Mouse (Mus musculus) heart, embryonic 14.5 days (tissue): ENCODE data around the gene Pde7b. TPM values are rescaled to one million over a fixed set of nuclear protein-coding genes. Genes with fewer than 3 reads are reported as not detected.

Experiments used
- ATAC-seq: fragments of 200-750 bp; cut with Nextera tagmentation; 2 replicates; pipeline ENCODE4 v1.8.0; 2017; ENCODE audit warnings: low read depth, moderate TSS enrichment; ENCODE audit not compliant: insufficient number of reproducible peaks, insufficient read depth, low FRiP score
- H3K27ac ChIP-seq, 2 experiments: fragments of 200-500 bp in 1 of 2; fragments of 300-500 bp in 1 of 2; sonication (generic) in 1 of 2; replicated peaks in 1 of 2; 2 replicates each; pipeline ENCODE4 v1.5.1; 2012 to 2014; ENCODE audit warnings: low read depth in 2 of 2, low read length in 2 of 2, control low read depth in 1 of 2, mild to moderate bottlenecking in 1 of 2, mixed read lengths in 1 of 2; ENCODE audit not compliant: control insufficient read depth in 1 of 2, insufficient read depth in 1 of 2
- H3K27me3 ChIP-seq: fragments of 300-500 bp; sonication (generic); 2 replicates; pipeline ENCODE4 v1.6.1; 2014; ENCODE audit warnings: mild to moderate bottlenecking, low read length, control low read depth; ENCODE audit not compliant: control insufficient read depth, insufficient read depth
- H3K36me3 ChIP-seq: fragments of 300-500 bp; sonication (generic); 2 replicates; pipeline ENCODE4 v1.6.1; 2014; ENCODE audit warnings: mild to moderate bottlenecking, control low read depth, low read length, mixed read lengths; ENCODE audit not compliant: control insufficient read depth, insufficient read depth
- H3K4me1 ChIP-seq, 2 experiments: fragments of 200-500 bp in 1 of 2; fragments of 300-500 bp in 1 of 2; sonication (generic) in 1 of 2; 2 replicates each; pipeline ENCODE4 v1.6.1; 2012 to 2014; ENCODE audit warnings: low read length in 2 of 2, control low read depth in 1 of 2, mixed read lengths in 1 of 2; ENCODE audit not compliant: control insufficient read depth in 2 of 2, insufficient read depth in 2 of 2
- H3K4me2 ChIP-seq: fragments of 300-500 bp; sonication (generic); 2 replicates; pipeline ENCODE4 v1.6.1; 2014; ENCODE audit warnings: mild to moderate bottlenecking, low read length
- H3K4me3 ChIP-seq, 2 experiments: fragments of 200-500 bp in 1 of 2; fragments of 300-500 bp in 1 of 2; sonication (generic) in 1 of 2; 2 replicates each; pipeline ENCODE4 v1.5.1; 2012 to 2014; ENCODE audit warnings: low read length in 2 of 2, mild to moderate bottlenecking in 2 of 2, control low read depth in 1 of 2, low read depth in 1 of 2, moderate library complexity in 1 of 2; ENCODE audit not compliant: control insufficient read depth in 1 of 2, insufficient read depth in 1 of 2
- H3K9ac ChIP-seq: fragments of 300-500 bp; sonication (generic); 2 replicates; pipeline ENCODE4 v1.6.1; 2014; ENCODE audit warnings: mild to moderate bottlenecking, low read length
- H3K9me3 ChIP-seq: fragments of 300-500 bp; sonication (generic); 2 replicates; pipeline ENCODE4 v1.6.1; 2016; ENCODE audit warnings: low read length, control low read depth; ENCODE audit not compliant: control insufficient read depth
- WGBS: fragments of 180-500 bp; shearing (Covaris S2); extraction: QIAGEN DNeasy Blood & Tissue Kit; methylation state at CpG from one replicate; pipeline ENCODE4 v1.1.7; 2014; 5-methylcytosine and 5-hydroxymethylcytosine counted together
- polyA plus RNA-seq: library from polyadenylated mRNA; unstranded; fragments of >200 nt; fragmentation: Nextera tagmentation; extraction: Ambion mirVana; gene quantifications from 2 replicates; pipeline ENCODE4 v1.2.1, GENCODE M21; 2014

The Pde7b gene
- polyA plus RNA-seq, 1 experiment from 2014 or later = 12.2 TPM

GRCm38 (mm10) chr10:20654187-20654586, 70.7 kb downstream of the Pde7b start:
- Histone ChIP-seq H3K4me3 (no peak overlapping the region), H3K9me3 (no peaks in the 10 kb centered on the region), H3K9ac (no peak overlapping the region), H3K36me3 (no peaks in the 10 kb centered on the region), H3K27me3 (no peaks in the 10 kb centered on the region), H3K4me1 (peaks cover 14 to 40% of the 10 kb centered on the region in 2 experiments), H3K27ac (no peak overlapping the region), H3K4me2 (no peak overlapping the region)
- ATAC-seq = no peak
- WGBS = 71% methylated on average over 6 of the region's 6 CpGs

GRCm38 (mm10) chr10:20653299-20653698, 71.6 kb downstream of the Pde7b start:
- no peak for ATAC-seq

GRCm38 (mm10) chr10:20636381-20636780, 88.5 kb downstream of the Pde7b start:
- WGBS = 93% methylated on average over 8 of the region's 8 CpGs
- H3K9me3 ChIP-seq = peaks cover 3% of the 10 kb centered on the region; the same call in 1 of the 2 replicates
- no peak overlapping the region for H3K9ac ChIP-seq
- H3K36me3 ChIP-seq = no peaks in the 10 kb centered on the region
- no peak overlapping the region for H3K4me2 ChIP-seq
- H3K4me1 ChIP-seq = no peaks in the 10 kb centered on the region
- no peak for ATAC-seq
- H3K4me3 ChIP-seq = no peak overlapping the region
- H3K27ac ChIP-seq = no peak overlapping the region
- no peaks in the 10 kb centered on the region for H3K27me3 ChIP-seq

More at GRCm38 (mm10) chr10:20653299-20653698, 71.6 kb downstream of the Pde7b start:
- Histone ChIP-seq H3K9me3 (no peaks in the 10 kb centered on the region), H3K4me3 (no peak overlapping the region), H3K9ac (no peak overlapping the region), H3K27ac (no peak overlapping the region), H3K36me3 (no peaks in the 10 kb centered on the region), H3K4me2 (no peak overlapping the region), H3K27me3 (no peaks in the 10 kb centered on the region), H3K4me1 (peaks cover 12 to 32% of the 10 kb centered on the region in 2 experiments)
- WGBS = 85% methylated on average over 3 of the region's 3 CpGs

GRCm38 (mm10) chr10:20633085-20633415, 91.8 kb downstream of the Pde7b start:
- no peaks in the 10 kb centered on the region for H3K36me3 ChIP-seq
- no peak overlapping the region for H3K9ac ChIP-seq
- no peak for ATAC-seq
- no peak overlapping the region for H3K27ac ChIP-seq
- WGBS = 97% methylated on average over 1 of the region's 1 CpGs
- H3K27me3 ChIP-seq = no peaks in the 10 kb centered on the region
- H3K9me3 ChIP-seq = no peaks in the 10 kb centered on the region
- no peak overlapping the region for H3K4me3 ChIP-seq
- H3K4me2 ChIP-seq = no peak overlapping the region
- no peaks in the 10 kb centered on the region for H3K4me1 ChIP-seq

GRCm38 (mm10) chr10:20632256-20633084, 92.4 kb downstream of the Pde7b start:
- Histone ChIP-seq H3K9me3 (no peaks in the 10 kb centered on the region), H3K36me3 (no peaks in the 10 kb centered on the region), H3K27me3 (no peaks in the 10 kb centered on the region), H3K4me3 (no peak overlapping the region), H3K27ac (no peak overlapping the region), H3K9ac (no peak overlapping the region), H3K4me1 (no peaks in the 10 kb centered on the region), H3K4me2 (no peak overlapping the region)
- WGBS = 78% methylated on average over 14 of the region's 14 CpGs
- ATAC-seq = no peak

- Histone ChIP-seq H3K27me3 (no peaks in the 10 kb centered on the region), H3K36me3 (peaks cover 3% of the 10 kb centered on the region; the same call in 1 of the 2 replicates), H3K27ac (no peak overlapping the region), H3K9ac (no peak overlapping the region), H3K4me1 (no peaks in the 10 kb centered on the region), H3K9me3 (no peaks in the 10 kb centered on the region), H3K4me2 (no peak overlapping the region), H3K4me3 (no peak overlapping the region)
- ATAC-seq = no peak
- WGBS = 73% methylated on average over 7 of the region's 7 CpGs
Measured at GRCm38 (mm10) chr10:20630122-20630521, 94.8 kb downstream of the Pde7b start.

- WGBS = 81% methylated on average over 16 of the region's 16 CpGs
- H3K4me3 ChIP-seq = no peak overlapping the region
- no peak for ATAC-seq
Measured at GRCm38 (mm10) chr10:20625702-20626375, 99.0 kb downstream of the Pde7b start.

More at GRCm38 (mm10) chr10:20625702-20626375, 99.0 kb downstream of the Pde7b start:
- no peaks in the 10 kb centered on the region for H3K4me1 ChIP-seq
- no peaks in the 10 kb centered on the region for H3K9me3 ChIP-seq
- no peak overlapping the region for H3K4me2 ChIP-seq
- H3K9ac ChIP-seq = no peak overlapping the region
- H3K27me3 ChIP-seq = no peaks in the 10 kb centered on the region
- H3K27ac ChIP-seq = no peak overlapping the region
- H3K36me3 ChIP-seq = peaks cover 3% of the 10 kb centered on the region; the same call in 1 of the 2 replicates
